Mouse (Mus musculus): ENCODE results near the gene Gypa.

The Gypa gene

DNA sequence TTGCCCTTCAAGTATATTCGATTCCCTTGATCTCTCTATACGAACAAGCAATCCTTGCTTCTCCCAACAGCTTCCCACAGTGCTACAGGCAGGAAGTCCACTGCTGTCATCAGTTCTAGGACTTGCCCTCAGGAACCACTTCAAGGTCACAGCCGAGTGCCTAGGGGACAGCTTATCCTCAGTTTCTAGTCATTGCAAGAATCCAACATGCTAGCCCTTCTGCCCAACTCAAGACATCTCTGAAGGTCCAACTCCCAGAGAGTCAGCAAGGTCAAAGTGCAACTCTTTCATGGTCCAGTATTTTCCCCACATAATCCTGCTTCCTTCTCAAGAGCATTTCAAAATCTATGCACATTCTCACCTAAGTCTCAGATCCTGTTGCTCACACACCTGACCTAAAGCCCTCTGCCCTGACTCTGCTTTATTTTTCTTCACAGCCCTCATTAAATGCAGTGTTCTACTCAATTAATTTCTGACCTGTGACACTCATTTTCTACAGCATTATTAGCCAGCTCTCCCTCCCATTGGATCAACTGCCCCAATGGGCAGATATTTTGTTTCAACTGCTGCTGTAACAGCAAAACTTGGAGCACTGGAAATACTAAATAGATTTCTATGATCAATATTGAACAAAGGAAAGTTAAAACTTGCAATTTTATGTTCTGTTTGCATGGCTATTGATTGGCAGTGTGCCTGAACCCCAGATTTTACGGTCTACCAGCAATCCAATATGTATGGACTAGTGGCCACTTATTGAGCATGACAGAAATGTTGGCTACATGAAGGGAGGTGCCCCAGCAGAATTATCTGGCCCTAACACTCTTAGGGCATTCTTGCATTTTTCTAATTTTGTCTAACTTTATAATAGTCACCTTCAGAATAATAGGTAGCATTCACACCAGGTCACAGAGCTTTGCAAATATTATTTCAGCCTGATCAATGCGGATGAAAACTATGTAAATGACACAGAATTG lies 33.1 kb downstream of the Gypa start:
- in situ Hi-C loops (cut with MboI; ENCODE audit: unreplicated experiment in 2 of 2), result no loop called here

DNA sequence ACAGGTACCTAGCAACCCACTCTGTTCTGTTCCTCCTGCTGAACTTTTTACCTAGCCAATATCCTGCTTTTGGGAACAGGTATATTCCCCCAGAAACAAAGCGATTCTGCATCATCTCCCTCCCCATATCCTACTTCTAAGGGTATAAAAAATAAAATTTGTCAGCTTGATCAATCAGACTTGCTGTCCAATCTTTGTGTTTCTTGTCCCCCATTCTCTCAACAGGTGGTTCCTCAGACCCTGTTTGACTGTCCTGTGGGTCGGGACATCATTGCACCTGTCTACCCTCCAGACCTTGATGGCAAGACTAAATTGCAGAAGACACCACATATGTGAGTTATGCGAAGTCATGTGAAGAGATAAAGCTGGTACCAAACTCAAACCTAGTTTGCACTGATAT lies 48.3 kb downstream of the Gypa start:
- in situ Hi-C loops (cut with MboI; ENCODE audit: unreplicated experiment in 2 of 2), result no loop called here

DNA sequence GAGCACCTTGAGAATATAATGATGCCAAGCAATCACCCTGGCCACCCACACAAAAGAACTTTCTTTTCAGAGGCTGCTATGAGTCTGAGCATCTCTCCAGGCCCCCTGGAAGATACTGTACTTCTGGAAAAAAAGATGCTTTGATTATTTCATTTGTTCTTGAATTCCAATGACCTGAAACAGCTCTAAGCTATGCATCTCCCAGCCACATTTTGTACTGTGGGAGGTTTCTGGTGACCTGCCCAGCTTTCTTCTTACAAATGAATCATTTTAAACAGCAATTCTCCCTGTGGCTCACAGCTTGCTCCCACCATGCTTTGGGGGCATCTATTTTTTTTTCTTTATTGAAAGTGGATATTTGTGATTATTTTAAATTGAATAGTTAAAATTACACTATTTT lies 56.9 kb downstream of the Gypa start:
- in situ Hi-C loops (cut with MboI; ENCODE audit: unreplicated experiment in 2 of 2), result no loop called here

DNA sequence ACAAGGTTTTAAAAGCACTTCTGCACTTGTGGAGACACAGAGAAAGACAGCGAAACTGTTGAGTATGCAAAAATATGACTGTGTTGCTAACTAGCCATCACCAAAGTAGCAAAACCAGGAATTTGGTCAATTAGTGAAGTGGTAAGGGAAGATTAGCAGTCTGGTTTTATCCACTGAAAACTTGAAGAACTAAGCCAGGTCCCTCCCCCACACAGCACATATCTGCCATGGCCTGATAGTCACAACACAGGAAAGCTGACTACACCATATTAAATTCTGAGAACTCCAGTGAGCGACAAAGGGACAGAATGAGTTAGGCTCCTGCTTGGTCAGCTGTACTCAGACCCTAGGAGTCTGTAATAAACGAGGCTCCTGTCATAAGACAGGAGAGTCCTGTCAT lies 57.7 kb downstream of the Gypa start:
- in situ Hi-C loops (cut with MboI; ENCODE audit: unreplicated experiment in 2 of 2), result no loop called here

DNA sequence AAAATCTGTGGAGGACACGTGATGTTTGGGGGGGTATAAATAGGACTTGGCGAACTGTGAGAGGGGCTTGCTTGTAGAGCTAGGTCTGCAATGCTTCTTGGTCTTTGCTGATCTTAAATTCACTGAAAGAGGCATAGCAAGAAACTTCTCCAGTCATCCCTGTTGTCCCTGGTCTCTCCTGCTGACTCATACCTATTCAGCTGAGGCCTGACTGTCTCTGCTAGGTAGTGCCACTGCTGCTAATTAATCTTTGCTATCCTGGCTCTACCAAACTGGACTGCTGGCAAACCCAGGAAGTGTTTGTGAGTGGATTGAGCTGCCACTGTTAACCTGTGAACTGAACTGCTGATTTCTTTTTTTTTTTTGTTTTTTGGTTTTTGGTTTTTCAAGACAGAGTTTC lies 61.4 kb downstream of the Gypa start:
- in situ Hi-C loops (cut with MboI; ENCODE audit: unreplicated experiment in 2 of 2), result no loop called here

Measured in v-Abl transformed pro-B cells (cell line).